Mouse (Mus musculus) neural tube, embryonic 11.5 days (tissue): ENCODE measurements at regions not wholly inside any gene's neighbourhood (a gene's known extent, or its start where the extent isn't known, plus 50 kb on each side); places are given as distances from the start of the nearest gene placed in this dataset.

ENCODE experiments used
- ATAC-seq: fragments of 200-750 bp; cut with Nextera tagmentation; 2 replicates; pipeline ENCODE4 v1.8.0; 2017; ENCODE audit warnings: moderate number of reproducible peaks, mild to moderate bottlenecking, moderate TSS enrichment, moderate library complexity; ENCODE audit not compliant: insufficient read depth, low FRiP score, low TSS enrichment
- DNase-seq: peaks from one replicate; pipeline ENCODE4 v3.0.0-alpha.2; 2015; ENCODE audit warnings: low spot score
- H3K27ac ChIP-seq: fragments of 300-500 bp; sonication (generic); 2 replicates; pipeline ENCODE4 v1.5.1; 2014; ENCODE audit warnings: low read depth, mild to moderate bottlenecking, low read length
- H3K27me3 ChIP-seq: fragments of 300-500 bp; sonication (generic); 2 replicates; pipeline ENCODE4 v1.6.1; 2014; ENCODE audit warnings: mild to moderate bottlenecking, low read length, mixed read lengths; ENCODE audit not compliant: control insufficient read depth, insufficient read depth
- H3K36me3 ChIP-seq: fragments of 300-500 bp; sonication (generic); 2 replicates; pipeline ENCODE4 v1.6.1; 2014; ENCODE audit warnings: mild to moderate bottlenecking, low read length, moderate library complexity, mixed read lengths; ENCODE audit not compliant: control insufficient read depth, insufficient read depth
- H3K4me1 ChIP-seq: fragments of 300-500 bp; sonication (generic); 2 replicates; pipeline ENCODE4 v1.6.1; 2014; ENCODE audit warnings: low read length, mixed read lengths; ENCODE audit not compliant: control insufficient read depth, insufficient read depth
- H3K4me2 ChIP-seq: fragments of 300-500 bp; sonication (generic); 2 replicates; pipeline ENCODE4 v1.6.1; 2014; ENCODE audit warnings: low read depth, mild to moderate bottlenecking, moderate library complexity
- H3K4me3 ChIP-seq: fragments of 300-500 bp; sonication (generic); 2 replicates; pipeline ENCODE4 v1.5.1; 2014; ENCODE audit warnings: low read depth, low read length
- H3K9ac ChIP-seq: fragments of 300-500 bp; sonication (generic); 2 replicates; pipeline ENCODE4 v1.6.1; 2014; ENCODE audit warnings: mild to moderate bottlenecking, low read length
- H3K9me3 ChIP-seq: fragments of 300-500 bp; sonication (generic); 2 replicates; pipeline ENCODE4 v1.6.1; 2016; ENCODE audit warnings: low read length; ENCODE audit not compliant: control insufficient read depth
- WGBS: fragments of 180-500 bp; shearing (Covaris S2); extraction: QIAGEN DNeasy Blood & Tissue Kit; methylation state at CpG from one replicate; pipeline ENCODE4 v1.1.7; 2014; 5-methylcytosine and 5-hydroxymethylcytosine counted together

DNA sequence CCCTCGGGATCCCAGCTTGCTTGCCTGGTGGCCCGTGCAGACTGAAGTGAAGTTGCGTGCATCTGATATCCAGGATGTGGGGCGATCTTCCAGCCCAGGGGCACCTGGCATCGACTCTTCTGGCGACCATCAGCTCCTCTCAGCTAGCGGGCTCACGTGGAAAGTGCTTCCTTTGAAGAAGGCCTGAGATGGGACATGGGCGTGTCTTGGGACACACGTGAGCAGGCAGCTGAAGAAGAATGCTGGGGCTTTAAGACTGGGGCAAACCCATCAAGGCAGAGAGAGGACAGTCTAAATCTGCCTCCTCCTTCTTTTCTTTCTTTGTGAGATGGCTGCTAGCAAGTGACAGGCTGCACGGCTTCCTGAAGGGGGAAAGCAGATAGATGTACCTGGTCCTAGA, 142.3 kb upstream of the Mrps10 start:
- H3K9ac ChIP-seq, result no peak overlapping the region
- H3K36me3 ChIP-seq, result no peaks in the 10 kb centered on the region
- DNase-seq (no peak), ATAC-seq (no peak)
- H3K4me1 ChIP-seq, result no peaks in the 10 kb centered on the region
- no peak overlapping the region for H3K27ac ChIP-seq
- no peaks in the 10 kb centered on the region for H3K27me3 ChIP-seq
- no peak overlapping the region for H3K4me3 ChIP-seq
- WGBS, result 77% methylated on average over 11 of the region's 11 CpGs
- H3K9me3 ChIP-seq, result no peaks in the 10 kb centered on the region
- no peak overlapping the region for H3K4me2 ChIP-seq

DNA sequence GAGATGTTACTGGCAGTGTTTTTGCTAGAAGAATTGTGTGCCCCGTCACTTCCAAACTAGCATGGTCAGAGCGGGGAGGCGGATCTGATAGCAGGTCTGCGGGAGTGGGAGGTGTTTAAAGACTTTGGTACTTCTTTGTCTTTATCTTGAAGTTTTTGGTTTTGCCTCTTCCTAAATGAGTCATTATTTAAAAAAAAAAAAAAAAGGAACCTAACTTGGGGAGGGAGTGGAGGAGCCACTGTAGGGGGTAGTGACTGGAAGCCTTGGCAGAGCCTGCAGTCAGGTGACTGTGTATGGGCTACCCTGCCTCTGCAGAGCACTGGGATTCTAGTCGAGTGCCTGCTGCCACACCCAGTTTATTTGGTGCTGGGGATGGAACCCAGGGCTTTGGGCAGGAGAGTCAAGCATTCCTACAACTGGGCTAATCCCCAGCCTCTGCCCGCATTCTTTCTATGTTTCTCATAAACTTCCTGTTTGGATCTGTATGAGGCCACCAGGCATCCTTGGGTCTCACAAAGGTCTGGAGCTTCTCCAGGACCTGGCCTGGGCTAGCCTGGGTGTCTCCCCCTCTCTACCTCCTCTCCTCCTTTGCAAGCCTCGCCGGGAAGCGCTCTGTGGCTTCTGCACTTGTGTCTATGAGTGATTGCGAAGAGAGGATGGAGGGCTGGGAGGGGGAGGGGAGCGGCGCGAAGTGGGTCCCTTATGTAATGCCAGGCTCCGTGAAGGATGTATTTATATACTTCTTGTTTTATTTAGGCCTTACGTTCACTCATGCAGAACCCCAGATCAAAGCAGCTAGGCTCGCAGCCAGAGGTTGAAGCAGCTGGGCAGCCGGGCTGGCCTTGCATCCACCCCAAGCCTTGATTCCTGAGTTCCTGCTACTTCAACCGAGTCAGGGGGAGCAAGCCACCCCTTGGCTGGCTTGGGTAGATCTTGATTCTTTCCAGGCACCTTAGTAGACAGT, 143.1 kb upstream of the Mrps10 start:
- Histone ChIP-seq H3K9ac (no peak overlapping the region), H3K4me3 (no peak overlapping the region), H3K9me3 (no peaks in the 10 kb centered on the region), H3K27ac (no peak overlapping the region), H3K4me2 (no peak overlapping the region), H3K4me1 (no peaks in the 10 kb centered on the region), H3K27me3 (no peaks in the 10 kb centered on the region), H3K36me3 (no peaks in the 10 kb centered on the region)
- 75% methylated on average over 17 of the region's 18 CpGs for WGBS
- DNase-seq (no peak), ATAC-seq (no peak)

DNA sequence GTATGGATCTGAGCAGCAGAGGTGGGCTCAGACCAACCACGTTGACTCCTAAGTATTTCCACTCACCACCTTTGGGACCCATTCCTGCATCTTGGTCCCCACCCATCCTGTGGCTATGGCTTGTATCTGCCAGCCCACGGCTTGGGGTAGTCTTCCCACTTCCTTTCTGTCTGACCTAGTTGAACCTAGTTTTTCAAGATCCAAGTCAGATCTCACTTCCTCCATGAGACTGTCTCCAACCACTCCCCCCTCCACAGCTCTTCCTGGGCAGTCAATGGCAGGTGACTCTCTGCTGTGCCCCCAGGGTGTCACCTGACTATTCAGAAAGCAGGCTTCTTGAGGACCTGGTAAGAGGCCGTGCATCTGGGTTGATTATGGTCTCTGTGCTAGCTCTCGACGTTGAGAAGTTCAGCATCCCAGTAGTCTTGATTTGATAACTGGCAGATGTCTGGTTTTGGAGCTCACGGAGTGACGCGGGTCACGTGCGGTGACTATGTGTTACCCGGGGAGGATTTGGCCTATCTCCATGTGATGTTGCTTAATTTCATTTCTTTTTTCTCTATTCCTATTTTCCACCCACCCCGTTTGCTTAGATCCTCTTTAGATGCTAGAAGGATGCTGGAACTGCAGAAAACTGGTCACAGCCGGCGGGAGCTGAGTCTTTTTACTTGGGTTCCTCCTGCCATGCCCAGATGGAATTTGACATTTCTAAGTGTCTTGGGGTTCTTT, 147.5 kb upstream of the Mrps10 start:
- no peaks in the 10 kb centered on the region for H3K27me3 ChIP-seq
- no peak overlapping the region for H3K4me2 ChIP-seq
- WGBS, result 94% methylated on average over 14 of the region's 14 CpGs
- no peak overlapping the region for H3K27ac ChIP-seq
- H3K9ac ChIP-seq, result no peak overlapping the region
- DNase-seq (no peak), ATAC-seq (no peak)
- H3K4me3 ChIP-seq, result no peak overlapping the region
- no peaks in the 10 kb centered on the region for H3K9me3 ChIP-seq
- H3K36me3 ChIP-seq, result no peaks in the 10 kb centered on the region
- no peaks in the 10 kb centered on the region for H3K4me1 ChIP-seq

DNA sequence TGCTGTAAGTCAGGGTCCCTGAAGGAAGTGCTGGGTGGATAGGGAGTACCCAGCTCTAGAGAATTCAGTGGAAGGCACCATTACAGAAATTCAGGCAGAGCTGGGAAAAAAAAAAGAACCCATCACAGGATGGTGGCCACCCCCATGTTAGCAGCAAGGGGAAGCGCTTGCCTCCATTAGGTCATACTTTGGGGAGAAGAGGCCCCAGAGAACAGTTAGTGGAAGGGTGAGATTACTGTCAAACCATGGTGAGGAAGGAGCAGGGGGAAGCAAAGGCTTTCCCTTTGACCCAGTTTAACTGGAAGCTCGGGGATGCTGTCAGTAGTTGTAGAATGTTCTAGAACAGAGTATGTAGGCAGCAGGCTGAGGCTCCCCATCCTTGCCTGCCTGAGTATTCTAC, 148.8 kb upstream of the Mrps10 start:
- no peaks in the 10 kb centered on the region for H3K4me1 ChIP-seq
- no peak overlapping the region for H3K9ac ChIP-seq
- no peak for DNase-seq
- no peak overlapping the region for H3K4me3 ChIP-seq
- no peaks in the 10 kb centered on the region for H3K27me3 ChIP-seq
- H3K27ac ChIP-seq, result no peak overlapping the region
- ATAC-seq, result no peak
- H3K9me3 ChIP-seq, result no peaks in the 10 kb centered on the region
- WGBS, result 94% methylated on average over 2 of the region's 2 CpGs
- H3K4me2 ChIP-seq, result no peak overlapping the region
- H3K36me3 ChIP-seq, result no peaks in the 10 kb centered on the region

DNA sequence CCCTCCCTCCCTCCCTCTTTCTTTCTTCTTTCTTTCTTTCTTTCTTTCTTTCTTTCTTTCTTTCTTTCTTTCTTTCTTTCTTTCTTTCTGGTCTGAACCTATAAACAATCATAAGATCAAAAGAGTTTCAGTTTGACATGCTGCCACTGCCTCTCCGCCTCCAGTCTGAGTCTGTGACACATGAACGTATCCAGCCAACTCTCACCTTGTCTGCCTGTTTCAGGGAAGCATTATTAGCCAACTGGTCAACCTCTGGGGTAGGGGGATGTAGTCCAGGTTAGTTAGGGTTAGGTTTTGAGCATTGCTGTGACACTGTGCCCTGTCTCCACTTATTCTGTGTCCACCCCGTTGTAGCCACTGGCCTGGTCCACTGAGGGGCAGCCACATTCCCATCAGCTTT, 152.2 kb upstream of the Mrps10 start:
- Histone ChIP-seq H3K4me3 (no peak overlapping the region), H3K36me3 (no peaks in the 10 kb centered on the region), H3K9ac (no peak overlapping the region), H3K9me3 (no peaks in the 10 kb centered on the region), H3K27ac (no peak overlapping the region), H3K4me2 (no peak overlapping the region), H3K27me3 (no peaks in the 10 kb centered on the region), H3K4me1 (no peaks in the 10 kb centered on the region)
- WGBS, result 96% methylated on average over 3 of the region's 3 CpGs
- no peak for DNase-seq
- no peak for ATAC-seq

DNA sequence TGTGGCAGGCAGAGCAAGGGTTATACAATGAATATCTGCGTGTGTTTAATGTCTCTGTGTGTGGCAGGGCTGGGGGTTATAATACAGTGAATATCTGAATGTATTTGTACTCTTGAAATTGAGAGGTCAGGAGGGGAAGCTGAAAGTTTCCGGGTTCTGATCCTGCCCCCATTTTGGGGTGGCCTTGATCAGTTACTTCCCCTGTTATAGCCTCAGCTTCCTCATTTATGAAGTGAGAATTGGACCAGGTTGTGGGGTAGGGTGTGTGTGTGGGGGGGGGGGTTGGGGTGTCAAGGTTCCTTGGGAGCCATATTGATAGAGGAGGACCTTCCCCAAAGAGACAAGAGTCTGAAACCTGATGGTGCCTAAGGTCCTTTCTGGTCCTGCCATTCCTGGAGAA, 152.8 kb upstream of the Mrps10 start:
- 87% methylated on average over 2 of the region's 2 CpGs for WGBS
- H3K27me3 ChIP-seq, result no peaks in the 10 kb centered on the region
- H3K27ac ChIP-seq, result no peak overlapping the region
- H3K4me2 ChIP-seq, result no peak overlapping the region
- no peaks in the 10 kb centered on the region for H3K4me1 ChIP-seq
- no peak overlapping the region for H3K4me3 ChIP-seq
- H3K9me3 ChIP-seq, result no peaks in the 10 kb centered on the region
- no peak overlapping the region for H3K9ac ChIP-seq
- DNase-seq (no peak), ATAC-seq (no peak)
- H3K36me3 ChIP-seq, result no peaks in the 10 kb centered on the region

DNA sequence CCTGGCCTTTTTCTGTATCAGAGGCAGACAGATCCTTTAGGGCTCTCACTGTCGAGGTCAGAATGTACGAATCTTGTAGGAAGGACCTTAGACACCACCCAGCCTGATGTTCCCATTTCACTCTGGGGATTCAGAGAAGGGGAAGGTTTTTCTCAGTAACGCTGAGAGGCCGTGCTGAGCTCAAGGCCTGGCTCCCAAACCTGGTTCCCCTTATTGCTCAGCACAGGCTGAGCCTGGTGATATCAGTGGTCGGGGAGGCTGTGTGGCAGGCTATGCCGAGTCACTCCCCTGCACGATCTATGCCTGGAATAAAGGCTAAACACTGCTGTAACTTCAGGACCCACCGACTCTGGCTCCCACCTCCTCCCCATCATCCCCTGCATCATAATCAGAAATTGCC, 154.6 kb upstream of the Mrps10 start:
- Histone ChIP-seq H3K36me3 (no peaks in the 10 kb centered on the region), H3K4me2 (no peak overlapping the region)
- WGBS, result 93% methylated on average over 8 of the region's 8 CpGs

DNA sequence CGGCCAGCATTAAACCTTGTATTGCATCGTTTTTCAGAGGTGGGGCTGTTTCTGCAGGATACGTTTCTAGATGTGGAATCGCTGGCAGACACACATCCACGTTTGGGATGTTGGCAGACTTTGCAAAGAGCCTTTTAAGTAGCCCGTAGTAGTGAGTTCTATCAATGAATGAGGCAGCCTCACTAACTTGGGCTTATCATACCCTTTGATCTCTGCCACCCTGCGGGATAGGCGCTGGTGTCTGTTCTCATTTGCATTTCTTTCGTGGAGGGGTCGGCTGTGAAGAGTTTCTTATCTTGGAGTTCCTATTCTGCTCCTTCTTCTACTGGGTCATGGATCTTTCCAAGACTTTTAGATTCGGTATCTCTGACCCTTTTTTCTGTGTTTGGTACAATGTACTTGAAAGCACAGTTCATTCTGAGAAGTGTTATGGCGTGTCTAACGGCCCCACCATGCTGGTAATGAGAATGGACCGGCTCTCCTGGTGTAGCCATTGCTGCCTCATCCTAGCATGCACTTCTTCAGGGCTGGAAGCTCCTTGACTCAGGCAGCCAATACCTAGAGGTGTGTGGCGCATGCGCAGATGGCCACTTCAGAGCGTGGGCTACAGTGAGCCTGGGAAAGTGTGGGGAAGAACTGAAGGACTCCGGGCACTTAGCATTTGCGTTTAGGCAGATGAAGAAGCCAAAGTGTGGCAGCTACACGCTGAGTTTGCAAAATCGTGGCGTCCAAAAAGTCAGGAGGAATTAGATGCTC, 158.1 kb upstream of the Mrps10 start:
- DNase-seq, result no peak

More for the DNA sequence above, 154.6 kb upstream of the Mrps10 start:
- H3K9ac ChIP-seq, result no peak overlapping the region
- H3K9me3 ChIP-seq, result no peaks in the 10 kb centered on the region
- H3K27me3 ChIP-seq, result no peaks in the 10 kb centered on the region
- ATAC-seq, result no peak
- H3K4me1 ChIP-seq, result no peaks in the 10 kb centered on the region
- no peak for DNase-seq
- H3K4me3 ChIP-seq, result no peak overlapping the region
- H3K27ac ChIP-seq, result no peak overlapping the region

More for the DNA sequence above, 158.1 kb upstream of the Mrps10 start:
- no peaks in the 10 kb centered on the region for H3K36me3 ChIP-seq
- no peak overlapping the region for H3K4me2 ChIP-seq
- H3K27ac ChIP-seq, result no peak overlapping the region
- H3K27me3 ChIP-seq, result no peaks in the 10 kb centered on the region
- no peaks in the 10 kb centered on the region for H3K9me3 ChIP-seq
- H3K4me1 ChIP-seq, result no peaks in the 10 kb centered on the region
- no peak overlapping the region for H3K4me3 ChIP-seq
- WGBS, result 72% methylated on average over 22 of the region's 22 CpGs
- ATAC-seq, result no peak
- no peak overlapping the region for H3K9ac ChIP-seq
